Mouse (Mus musculus) layer of hippocampus, postnatal 14 days (tissue): Measurements from ENCODE around the gene Ube2d2b. TPM values are rescaled to one million over a fixed set of nuclear protein-coding genes. Genes with fewer than 3 reads are reported as not detected.

Source experiments
- DNase-seq, 2 experiments: peaks; one replicate each; pipeline ENCODE4 v3.0.0; 2021 to 2022; ENCODE audit warnings: low spot score in 2 of 2, mixed read lengths in 1 of 2
- long read RNA-seq, 2 experiments: library from polyadenylated mRNA; stranded (forward); transcript quantifications; one replicate each; pipeline ENCODE4 v2.0.0; 2021
- total RNA-seq, 2 experiments: library from RNA; stranded (reverse); gene quantifications; 2 replicates each; pipeline ENCODE4 v1.2.3; 2021

Gene Ube2d2b
- total RNA-seq: not detected
- long read RNA-seq, experiment 1: 0 reads
- long read RNA-seq, experiment 2: 0 reads

DNA sequence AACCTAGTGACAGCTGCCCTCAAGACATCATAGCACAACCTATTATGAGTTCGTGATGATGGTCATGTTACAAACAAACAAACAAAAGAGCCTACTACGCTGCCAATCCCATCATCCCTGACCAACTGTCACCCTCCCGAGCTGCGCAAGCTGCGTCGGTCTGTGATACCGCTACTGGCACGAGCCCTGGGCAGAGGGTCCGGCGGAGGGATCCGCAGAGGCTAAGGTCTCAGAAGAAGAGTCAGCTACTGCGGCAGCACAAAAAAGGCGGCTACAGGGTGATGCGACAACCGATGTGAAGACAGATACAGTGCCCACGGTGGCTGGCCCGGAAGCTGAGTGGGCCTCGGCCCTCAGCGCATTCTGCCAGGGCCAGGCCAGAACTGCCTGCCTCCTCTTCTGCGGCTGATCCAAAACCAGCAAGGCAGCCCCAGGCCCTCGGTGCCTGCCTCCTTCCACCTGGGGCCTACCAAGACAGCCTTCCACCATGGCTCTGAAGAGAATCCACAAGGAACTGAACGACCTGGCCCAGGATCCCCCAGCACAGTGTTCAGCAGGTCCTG is at the start of gene Ube2d2b:
Ube2d2b (plus strand) TSS at position 102 of the 563 bp plus-strand sequence.
- no peak for DNase-seq

DNA sequence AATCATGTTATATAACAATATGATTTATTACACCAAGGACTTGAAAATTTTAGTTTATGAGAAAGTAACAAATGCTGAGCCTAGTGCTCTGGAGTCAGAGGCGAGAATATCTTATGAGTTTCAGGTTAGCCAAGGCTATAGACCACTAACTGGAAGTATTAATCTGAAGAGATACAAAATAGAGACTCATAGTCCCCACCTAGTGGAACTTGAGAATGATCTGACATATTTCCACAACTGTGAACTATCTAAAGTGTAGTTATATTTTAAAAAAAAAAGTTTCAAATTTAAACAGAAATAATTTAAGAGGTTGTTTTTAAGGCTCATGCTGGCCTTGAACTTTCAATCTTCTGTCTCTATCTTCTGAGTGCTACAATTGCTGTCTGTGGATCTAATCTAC is 47.5 kb upstream of the Ube2d2b start:
- no peak for DNase-seq

DNA sequence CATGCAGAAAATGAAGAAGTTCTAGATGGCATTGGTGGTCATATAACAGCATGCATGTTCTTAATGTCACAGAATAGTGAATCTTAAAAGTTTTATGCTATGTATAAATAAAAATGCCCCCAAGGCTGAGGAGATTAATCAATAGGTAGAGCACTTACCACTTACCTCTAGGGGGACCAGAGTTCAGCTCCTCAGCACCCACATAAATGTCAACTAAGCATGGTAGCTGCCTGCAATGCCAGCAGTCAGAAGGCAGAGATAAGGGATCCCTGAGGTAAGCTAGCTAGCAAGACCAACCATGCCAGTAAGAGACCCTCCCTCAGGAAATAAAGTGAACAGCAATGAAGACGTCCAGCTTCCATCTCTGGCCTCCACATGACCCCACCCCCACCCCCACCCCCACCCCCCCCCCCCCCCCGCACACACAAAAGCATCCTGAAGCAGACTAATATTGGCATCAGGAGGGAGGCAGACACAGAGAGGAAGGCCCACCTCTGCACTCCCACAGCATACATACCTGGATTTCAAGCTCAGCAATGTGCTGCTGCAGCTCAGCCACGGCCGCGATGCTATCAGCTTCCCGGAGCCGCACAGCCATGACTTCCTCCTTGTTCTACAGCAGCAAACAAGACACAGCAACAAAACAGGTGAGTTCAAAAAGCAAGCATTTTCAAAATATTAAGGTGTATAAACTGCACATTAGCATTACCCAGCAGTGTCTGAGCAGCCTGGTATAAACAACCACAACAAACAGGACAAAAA is 42.0 kb upstream of the Ube2d2b start:
- DNase-seq: no peak

DNA sequence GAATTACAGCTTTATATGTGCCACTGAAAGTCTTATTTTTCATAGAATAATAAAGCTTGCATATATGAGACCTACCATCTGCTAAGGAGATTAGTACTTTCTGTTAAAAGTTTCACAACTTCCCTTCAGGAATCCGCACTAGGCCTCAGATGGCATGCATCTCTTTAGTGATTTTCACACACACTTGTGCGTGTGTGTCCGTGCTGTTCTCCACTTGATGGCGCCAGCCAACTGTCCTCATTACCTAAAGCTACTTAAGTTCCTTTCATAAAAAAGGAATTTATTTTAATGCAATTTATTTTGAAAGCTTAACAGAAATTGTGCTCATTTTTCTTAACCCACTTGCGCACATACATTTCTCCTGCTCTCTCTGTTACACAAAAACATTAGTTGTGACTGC is 40.4 kb upstream of the Ube2d2b start:
- no peak for DNase-seq

DNA sequence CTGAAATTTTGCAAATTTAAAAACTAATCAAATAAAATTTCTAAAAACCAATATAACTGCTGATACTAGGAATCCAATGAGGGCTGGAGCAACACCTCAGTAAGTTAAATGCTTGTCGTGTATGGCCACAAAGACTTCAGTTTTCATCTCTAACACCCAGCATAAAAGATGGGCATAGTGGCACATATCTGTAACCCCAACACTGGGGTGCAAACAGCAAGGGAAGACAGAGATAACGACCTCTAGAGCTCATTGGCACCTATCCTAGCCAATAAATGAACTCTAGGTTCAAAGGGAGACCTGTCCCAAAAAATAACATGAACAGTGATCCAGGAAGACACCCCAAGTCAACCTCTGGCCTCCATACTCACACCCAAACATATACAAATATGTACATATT is 37.9 kb upstream of the Ube2d2b start:
- DNase-seq: no peak

DNA sequence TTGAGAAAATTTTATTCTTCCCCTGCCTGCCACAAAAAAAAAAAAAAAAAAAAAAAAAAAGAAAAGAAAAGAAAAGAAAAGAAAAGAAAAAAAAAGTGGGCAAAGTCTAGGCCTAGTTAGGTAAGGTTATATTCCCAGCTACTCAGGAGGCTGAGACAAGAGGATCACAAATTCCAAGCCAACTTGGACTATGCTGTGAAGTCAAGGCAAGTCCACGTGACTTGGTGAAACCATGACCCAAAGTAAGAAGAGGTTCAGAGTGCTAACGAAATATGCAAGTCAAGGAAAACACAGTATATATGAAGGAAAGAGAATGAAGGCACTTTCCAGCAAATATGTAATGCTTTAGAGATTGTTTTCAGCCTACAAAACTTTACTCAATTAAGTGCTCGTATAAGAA is 37.4 kb upstream of the Ube2d2b start:
- no peak for DNase-seq

DNA sequence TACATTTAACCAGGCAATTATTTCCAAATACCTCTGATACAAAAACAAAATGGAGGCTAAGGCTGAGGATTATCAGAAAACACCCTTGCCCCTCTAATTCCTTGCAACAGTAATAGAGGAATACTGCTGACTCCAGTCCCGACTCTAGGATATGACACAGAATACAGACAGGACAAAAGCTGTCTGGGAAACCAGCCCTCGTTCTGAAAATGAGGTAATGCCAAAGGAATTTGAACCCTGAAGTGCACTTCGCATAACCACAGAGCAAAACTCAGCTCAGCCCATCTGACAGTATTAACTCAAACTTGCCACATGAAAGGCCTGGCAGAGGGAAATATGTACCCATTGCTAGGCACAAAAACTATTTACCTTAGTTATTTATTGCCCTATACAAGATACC is 36.6 kb upstream of the Ube2d2b start:
- no peak for DNase-seq

DNA sequence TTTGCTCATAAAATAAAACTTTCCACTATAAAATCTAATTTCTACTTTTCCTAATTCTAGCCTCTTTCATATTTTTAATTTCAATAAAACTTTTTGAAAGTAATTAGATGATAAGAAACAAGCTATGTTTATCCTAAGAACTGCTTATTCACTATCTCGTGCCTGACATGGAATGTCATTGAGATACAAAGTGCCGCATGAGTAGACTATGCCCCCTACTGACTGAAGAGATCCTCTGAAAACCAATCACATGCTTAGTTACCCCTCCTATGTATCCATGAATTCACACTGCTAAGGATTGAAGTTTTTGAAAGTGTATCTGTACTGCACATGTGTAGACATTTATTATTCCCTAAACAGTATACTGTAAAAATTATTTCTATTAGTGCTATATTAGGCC is 36.0 kb upstream of the Ube2d2b start:
- no peak for DNase-seq

DNA sequence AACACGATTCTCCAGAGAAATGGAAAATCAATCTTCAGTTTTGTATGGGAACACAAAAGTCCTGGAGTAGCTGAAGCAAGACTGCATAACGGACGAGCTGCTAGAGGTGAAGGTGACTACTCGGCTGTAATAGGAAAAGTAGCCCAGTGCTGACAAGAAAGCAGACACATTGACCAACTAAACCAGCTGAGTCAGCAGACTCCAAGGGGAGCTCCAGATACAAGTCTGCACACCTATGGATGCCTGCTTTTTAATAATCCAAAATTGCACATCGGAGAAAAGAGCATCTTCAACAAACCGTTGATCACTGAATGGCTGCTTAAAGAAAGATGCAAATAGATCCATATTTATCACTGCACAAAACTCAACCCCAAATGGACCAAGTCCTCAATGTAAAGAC is 31.6 kb upstream of the Ube2d2b start:
- no peak for DNase-seq

DNA sequence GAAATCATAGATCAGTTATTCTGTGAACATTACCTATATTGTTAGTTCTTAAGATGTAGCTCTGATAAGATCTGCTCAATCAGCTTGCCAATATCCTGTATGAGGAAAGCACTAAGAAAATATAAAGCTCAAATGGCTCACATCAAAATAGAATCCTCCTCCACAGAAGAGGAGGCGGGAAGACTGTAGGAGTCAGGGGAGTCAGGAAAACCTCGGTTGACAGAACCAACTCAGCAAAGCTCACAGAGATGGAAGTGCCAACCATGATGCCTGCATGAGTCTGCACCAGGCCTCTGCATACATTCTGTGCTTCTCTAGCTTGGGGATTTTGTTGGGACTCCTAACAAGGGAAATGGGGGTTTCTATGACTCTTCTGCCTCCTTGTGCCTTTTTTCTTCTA is 28.7 kb upstream of the Ube2d2b start:
- no peak for DNase-seq

DNA sequence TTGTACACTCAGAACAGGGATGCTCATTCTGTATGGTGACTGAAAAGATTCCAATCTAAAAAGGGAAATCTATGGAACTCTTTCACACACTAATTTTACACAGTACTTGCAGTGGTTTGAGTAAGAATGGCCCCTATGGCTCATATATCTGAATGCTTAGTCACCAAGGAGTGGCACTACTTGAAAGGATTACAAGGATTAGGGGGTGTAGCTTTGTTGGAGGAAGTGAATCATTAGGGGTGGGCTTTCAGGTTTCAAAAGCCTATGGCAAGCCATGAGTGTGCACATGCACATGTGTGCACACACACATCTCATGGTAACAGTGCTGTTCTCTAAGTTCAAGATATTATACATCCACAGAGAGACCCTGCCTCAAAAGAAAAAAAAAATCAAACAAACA is 27.3 kb upstream of the Ube2d2b start:
- no peak for DNase-seq

DNA sequence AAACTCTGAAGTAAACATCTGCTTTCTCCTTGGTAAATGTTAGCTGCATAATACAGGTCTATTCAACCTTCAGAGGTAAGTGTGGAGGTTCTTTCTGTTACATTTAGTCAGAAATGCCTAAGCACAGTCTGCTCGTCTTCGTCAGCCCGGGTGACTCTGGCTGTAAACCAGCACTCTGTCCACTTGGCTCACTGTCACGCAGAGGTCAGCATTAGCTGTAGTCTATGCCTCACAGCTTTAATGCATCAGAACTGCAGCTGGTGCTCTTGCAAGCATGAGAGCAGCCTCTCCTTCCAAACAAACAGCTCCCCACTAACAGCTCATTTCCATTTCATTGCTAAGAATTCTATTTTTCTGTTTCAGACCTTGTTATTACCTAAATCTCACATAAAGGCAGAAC is 22.4 kb upstream of the Ube2d2b start:
- DNase-seq: no peak

DNA sequence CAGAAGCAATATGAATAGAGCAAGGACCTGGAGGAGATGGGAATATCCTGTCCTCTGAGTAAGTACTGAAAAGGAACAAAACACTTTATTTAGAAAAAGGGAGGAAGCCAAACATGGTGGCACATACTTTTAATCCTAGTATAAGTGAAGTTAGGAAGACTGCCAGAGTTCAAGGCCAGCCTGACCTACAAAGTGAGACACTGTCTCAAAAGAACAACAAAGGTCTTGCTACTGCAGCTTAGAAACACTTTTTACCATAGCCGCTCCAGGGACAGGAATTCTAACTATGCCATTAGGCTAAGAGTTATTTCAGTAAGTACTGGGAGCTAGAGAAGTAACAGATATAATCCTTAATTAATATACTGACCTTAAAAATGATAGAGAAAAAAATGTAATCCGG is 15.2 kb upstream of the Ube2d2b start:
- DNase-seq: no peak

DNA sequence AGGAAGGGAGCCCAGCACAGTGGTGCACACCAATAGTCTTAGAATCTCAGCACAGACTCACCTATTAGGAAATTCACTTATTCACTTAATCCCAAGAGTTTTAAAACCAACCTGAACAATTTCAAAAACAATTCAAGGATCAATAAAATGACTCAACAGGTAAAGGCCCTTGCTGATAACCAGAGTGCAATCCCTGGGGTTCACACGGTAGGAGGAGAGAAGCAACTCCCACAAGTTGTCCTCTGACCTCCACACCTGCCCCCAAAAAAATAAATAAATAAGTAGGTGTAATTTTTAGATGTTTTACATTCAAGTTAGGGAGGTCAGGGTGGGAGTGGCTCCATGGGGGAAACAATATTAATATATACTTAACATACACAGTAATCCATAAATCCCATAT is 7.4 kb upstream of the Ube2d2b start:
- no peak for DNase-seq

DNA sequence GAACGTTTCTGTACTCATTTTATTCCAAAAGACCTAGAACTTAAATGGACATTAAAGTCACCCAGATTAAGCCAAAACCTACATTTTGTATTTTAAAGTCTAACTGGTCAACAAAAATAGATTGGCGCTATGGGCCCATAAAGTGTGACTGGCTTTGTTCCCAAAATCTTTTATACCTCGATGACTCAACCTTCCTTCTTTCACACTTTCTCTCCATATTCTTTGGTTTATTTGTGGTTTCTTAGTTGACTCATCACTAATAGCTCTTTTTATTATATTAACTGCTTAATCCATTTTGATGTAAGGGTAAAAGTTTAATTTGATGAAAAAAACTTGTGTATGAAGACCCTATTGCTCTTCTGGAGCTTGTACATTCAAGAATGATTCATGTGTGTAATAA is 1.5 kb downstream of the Ube2d2b start:
- DNase-seq: no peak

DNA sequence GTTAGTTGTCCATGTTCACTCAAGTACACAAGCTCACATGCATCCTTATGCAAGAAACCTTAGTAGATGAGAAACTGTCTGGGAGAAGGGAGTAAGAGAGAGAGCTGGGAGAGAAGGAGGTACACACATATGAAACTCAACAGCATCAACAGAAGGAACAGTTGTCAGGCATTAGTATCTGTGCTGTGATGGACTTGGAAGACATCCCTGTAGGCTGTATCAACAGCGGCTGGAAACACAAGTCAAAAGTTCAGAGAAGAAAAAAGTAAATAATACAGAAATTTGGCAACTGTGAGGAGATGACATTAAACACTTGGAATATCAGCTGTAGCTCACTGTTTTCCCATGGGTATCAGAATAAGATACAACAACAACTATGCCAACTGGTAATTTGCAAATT is 4.4 kb downstream of the Ube2d2b start:
- no peak for DNase-seq

DNA sequence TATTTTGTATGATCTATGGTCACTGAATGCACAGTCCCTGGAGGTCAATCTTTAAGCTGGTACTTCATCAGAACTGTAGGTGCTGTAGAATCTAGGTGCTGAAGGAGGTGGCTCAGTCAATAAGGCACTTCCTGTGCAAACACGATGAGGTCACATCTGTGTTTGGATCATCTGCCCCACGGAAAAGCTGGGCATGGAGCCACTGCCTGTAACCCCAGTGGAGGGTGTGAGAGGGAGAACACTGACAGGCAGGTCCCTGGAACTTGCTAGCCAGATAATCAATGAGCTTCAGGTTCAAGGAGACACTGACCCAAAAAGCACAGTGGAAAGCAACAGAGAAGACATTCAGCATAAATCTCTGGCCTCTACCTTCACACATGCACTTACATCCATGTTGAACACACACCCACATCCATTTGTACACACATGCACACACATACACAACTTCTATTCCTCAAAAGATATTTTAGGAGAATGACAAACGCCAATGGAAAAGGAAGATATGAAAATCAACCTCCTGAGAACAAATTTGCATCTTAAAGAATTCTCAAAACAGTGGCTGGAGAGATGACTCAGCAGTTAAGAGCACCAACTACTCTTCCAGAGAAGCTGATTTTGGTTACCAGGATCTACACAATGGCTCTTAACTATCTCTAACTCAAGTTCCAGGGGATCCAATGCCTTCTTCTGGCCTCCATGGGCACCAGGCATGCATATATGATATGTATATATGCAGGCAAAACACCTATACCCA is 9.2 kb downstream of the Ube2d2b start:
- DNase-seq: no peak

DNA sequence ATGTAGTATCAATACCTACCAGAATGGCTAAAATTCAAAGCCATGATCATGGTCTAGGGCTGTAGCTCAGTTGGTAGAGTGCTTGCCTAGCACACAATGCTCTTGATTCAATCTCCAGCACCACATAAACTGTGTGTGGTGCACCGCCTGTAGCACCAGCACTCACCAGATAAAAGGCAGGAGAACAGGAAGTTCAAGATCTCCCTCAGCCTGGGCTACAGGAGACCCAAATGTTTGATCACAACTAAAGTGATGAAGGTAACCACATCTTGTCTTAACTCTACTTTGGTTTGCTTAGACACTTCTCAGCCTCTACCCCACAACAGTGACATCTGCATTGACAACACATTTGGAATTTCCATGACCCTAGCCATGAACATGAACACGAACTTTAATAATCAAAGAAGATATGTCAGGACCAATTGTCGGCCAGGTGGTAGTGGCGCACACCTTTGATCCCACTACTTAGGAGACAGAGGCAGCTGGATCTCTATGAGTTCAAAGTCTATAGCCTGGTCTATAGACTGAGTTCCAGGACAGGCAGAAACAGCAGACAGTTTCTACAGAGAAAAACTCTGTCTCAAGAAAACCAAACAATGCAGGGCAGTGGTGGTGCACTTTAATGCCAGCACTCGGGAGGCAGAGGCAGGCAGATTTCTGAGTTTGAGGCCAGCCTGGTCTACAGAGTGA is 10.8 kb downstream of the Ube2d2b start:
- DNase-seq: no peak

DNA sequence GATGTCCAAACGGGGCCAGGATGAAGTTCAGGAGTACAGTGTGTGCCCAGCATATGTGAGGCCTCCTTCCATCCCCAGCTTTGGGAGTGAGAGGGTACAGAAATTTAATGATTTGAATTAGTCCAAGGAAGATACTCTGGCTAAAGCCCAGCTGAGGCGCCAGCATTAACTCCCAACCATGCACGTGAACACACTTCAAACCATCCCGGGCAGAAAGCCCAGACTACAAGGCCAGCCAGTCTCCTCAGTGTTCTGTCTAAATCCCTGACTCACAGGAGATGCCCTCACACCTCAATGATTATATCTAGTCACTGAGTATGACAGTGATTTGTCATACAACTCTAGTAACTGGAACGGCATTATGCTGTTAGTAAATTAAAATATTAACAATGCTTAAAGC is 17.4 kb downstream of the Ube2d2b start:
- peak in 1 of 2 experiments; percentile 34 for DNase-seq

DNA sequence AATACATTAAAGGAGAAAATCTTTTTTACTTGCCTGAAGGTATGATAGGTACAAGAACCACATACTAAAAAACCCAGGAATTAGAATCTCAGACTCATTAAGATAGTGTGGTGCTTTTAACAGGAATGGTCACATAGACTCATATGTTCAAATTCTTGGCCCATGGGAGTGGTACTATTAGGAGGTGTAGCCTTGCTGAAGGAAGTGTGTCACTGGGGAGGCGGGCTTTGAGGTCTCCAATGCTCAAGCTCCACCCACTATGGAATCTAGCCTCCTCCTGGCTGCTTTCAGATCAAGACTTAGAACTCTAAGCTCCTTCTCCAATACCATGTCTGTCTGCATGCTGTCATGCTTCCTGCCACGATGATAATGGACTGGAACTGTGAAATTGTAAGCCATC is 17.9 kb downstream of the Ube2d2b start:
- DNase-seq: no peak

DNA sequence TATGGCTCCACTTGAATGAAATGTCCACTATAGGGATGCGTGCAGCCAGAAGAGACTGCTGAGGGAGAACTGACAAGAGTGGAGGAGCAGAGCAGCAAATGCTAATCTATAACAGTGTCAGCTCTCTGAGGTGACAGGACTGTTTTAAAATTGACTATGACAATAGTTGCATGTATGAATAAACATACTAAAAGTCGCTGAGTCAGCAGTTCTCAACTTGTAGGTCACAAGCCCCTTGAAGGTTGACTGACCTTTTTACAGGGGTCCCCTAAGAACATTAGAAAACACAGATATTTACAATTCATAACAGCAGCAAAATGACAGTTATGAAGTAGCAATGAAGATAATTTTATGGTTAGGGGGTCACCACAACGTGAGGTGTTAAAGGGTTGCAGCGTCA is 19.1 kb downstream of the Ube2d2b start:
- no peak for DNase-seq

DNA sequence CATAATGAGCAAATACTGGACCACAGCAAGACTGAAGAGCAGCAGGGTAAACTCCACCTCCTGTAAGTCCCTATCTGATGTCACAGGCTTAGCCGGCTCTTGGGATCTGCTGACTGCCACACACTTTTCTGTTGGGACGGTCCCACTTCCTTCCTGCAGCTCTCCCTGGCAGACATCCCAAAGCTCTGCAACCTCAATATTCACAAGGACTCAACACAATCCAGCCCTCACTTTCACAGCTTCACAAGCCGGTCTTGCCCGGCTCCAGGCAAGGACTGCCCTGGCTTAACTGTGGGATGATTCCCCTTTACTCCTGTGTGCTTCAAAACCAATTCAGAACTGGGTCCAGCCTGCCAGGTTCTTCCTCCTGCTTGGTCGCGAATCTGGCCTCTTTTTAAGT is 23.9 kb downstream of the Ube2d2b start:
- DNase-seq: no peak
